Mouse (Mus musculus): ENCODE measurements around the gene Plgrkt. TPM values are rescaled to one million over a fixed set of nuclear protein-coding genes. Genes with fewer than 3 reads are reported as not detected.
"Not testable (repeated sequence)": the region's sequence is repeated elsewhere in the genome, so short reads cannot be mapped to it uniquely, and the experiment has no call there.

Gene Plgrkt
- polyA plus RNA-seq (2014; fragmentation: Nextera tagmentation; extraction: Ambion mirVana): 40.6 and 47.4 TPM in 2 replicates

DNA sequence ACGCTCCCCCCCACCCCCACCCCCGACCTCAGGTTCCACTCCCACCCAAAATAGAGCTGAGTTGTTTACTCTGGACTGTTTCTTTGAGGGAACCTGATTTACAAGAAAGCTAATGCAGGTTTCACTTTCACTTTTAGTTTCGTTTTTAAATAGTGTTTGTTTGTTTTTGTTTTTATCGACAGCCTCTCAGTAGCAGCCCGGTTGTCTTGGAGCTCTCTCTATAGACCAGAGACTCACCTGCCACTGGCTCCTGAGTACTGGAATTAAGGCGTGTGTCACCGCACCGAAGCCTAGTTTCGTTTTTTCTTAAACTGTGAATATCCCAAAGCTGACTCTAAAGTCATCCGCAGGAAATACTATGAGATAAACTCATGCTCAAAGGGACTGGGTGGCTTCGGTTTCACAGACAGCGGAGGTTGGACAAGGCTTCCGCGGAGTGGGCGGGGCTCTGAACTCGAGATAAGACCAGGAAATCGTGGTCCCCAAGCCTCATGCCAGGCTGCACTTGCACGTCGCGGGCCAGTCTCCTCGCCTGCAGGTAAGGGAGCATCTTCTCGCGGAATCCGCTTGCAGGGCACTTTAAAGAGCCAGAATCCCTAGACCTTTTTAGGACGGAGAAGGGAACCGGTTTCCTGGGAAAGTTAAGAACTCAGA is at the start of gene Plgrkt, which contains the start of gene Cd274:
Gene Plgrkt (minus strand): TSS at position 422 of the 654 bp plus-strand sequence.
Gene Cd274 (plus strand): TSS at position 487 of the 654 bp plus-strand sequence.
- no peak for TF ChIP-seq CTCF (IDR thresholded peaks at IDR 0.05; ENCODE audit: low read depth)
- peak; percentile 85 for DNase-seq
- peak; percentile 70 for ATAC-seq (ENCODE audit: insufficient read depth)
- H3K4me2 ChIP-seq: peak within 1 kb of the TSS; percentile 85
- H3K36me3 ChIP-seq (ENCODE audit: insufficient read depth): no peaks in the 10 kb centered on the region
- H3K9me3 ChIP-seq (ENCODE audit: low read depth, low read length): no peaks in the 10 kb centered on the region
- H3K9ac ChIP-seq: peak within 1 kb of the TSS; percentile 45
- H3K4me3 ChIP-seq (ENCODE audit: low read depth, low read length): peak within 1 kb of the TSS; percentile 52
- no peaks in the 10 kb centered on the region for H3K27me3 ChIP-seq (ENCODE audit: insufficient read depth, low read length)
- WGBS: 2% methylated on average over 26 of the region's 26 CpGs
- H3K27ac ChIP-seq (ENCODE audit: low read depth): no peak within 1 kb of the TSS
- 0 out of 2 replicates have a peak, but pooled peaks cover 3% of the 10 kb centered on the region for H3K4me1 ChIP-seq (ENCODE audit: insufficient read depth)

DNA sequence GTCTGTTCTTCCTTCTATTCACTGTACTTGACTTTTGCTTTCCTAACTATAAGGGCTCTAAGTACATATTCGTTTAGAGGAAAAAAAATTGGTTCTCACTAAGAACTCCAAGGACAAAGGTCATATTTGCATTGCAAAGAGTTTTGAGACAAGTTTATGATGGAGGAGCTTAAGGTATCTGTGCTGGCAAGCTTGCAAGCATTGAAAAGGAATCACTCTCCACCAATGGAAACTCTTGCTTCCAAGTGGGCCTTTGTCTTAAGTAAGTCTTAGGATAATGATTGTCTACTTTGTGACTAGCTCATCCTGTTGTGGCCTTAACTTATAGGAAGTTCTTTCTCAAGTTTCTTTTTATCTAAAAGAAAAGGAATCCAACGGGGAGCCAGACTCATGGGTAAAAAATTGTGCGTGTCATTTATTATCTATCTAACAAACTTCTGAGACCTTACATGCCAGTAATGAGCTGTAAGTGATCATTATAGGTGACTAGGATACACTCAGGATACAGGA is 49.3 kb upstream of the Plgrkt start:
- peaks cover 5% of the 10 kb centered on the region for H3K4me1 ChIP-seq (ENCODE audit: insufficient read depth)
- H3K36me3 ChIP-seq (ENCODE audit: insufficient read depth): no peaks in the 10 kb centered on the region
- no peak for TF ChIP-seq CTCF (IDR thresholded peaks at IDR 0.05; ENCODE audit: low read depth)
- no peak overlapping the region for H3K27ac ChIP-seq (ENCODE audit: low read depth)
- DNase-seq (no peak), ATAC-seq (ENCODE audit: insufficient read depth) (no peak)
- no peak overlapping the region for H3K4me3 ChIP-seq (ENCODE audit: low read depth, low read length)
- WGBS: 41% methylated on average over 3 of the region's 3 CpGs
- H3K27me3 ChIP-seq (ENCODE audit: insufficient read depth, low read length): no peaks in the 10 kb centered on the region
- no peaks in the 10 kb centered on the region for H3K9me3 ChIP-seq (ENCODE audit: low read depth, low read length)
- H3K9ac ChIP-seq: no peak overlapping the region
- no peak overlapping the region for H3K4me2 ChIP-seq

DNA sequence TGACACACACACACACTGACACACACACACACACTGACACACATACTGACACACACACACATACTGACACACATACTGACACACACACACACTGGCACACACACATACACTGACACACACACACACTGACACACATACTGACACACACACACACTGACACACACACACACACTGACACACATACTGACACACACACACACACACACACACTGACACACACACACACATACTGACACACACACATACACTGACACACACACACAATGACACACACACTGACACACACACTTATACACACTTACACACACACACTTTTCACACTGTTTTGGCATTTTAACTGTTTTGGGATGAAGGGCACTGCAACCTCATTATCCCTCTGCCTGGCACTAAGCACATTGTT is 47.7 kb upstream of the Plgrkt start:
- H3K4me3 ChIP-seq (ENCODE audit: low read depth, low read length); H3K27me3 ChIP-seq (ENCODE audit: insufficient read depth, low read length); DNase-seq; ATAC-seq (ENCODE audit: insufficient read depth); H3K27ac ChIP-seq (ENCODE audit: low read depth); H3K9me3 ChIP-seq (ENCODE audit: low read depth, low read length); H3K36me3 ChIP-seq (ENCODE audit: insufficient read depth); H3K4me1 ChIP-seq (ENCODE audit: insufficient read depth); H3K9ac ChIP-seq; H3K4me2 ChIP-seq: not testable (repeated sequence)

DNA sequence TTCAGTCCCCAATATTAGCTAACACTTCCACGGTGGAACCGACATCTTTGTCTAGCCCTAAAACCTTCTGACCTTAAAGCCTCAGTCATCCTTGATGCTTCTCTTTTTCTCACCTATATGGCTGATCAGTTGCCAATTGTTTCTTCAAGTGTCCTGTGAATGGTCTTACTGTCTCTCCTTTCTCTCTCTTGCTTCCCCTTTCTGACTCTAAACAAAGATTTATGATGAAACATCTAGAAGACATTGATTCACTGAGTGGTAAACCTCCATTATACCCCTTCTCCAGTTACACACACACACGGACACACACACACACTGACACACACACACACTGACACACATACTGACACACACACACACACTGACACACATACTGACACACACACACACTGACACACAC is 47.3 kb upstream of the Plgrkt start:
- no peak overlapping the region for H3K27ac ChIP-seq (ENCODE audit: low read depth)
- H3K4me3 ChIP-seq (ENCODE audit: low read depth, low read length): no peak overlapping the region
- 80% methylated on average over 3 of the region's 3 CpGs for WGBS
- TF ChIP-seq CTCF (IDR thresholded peaks at IDR 0.05; ENCODE audit: low read depth): no peak
- no peaks in the 10 kb centered on the region for H3K9me3 ChIP-seq (ENCODE audit: low read depth, low read length)
- DNase-seq (no peak), ATAC-seq (ENCODE audit: insufficient read depth) (no peak)
- H3K9ac ChIP-seq: no peak overlapping the region
- peaks cover 5% of the 10 kb centered on the region for H3K4me1 ChIP-seq (ENCODE audit: insufficient read depth)
- H3K4me2 ChIP-seq: no peak overlapping the region
- H3K36me3 ChIP-seq (ENCODE audit: insufficient read depth): no peaks in the 10 kb centered on the region
- no peaks in the 10 kb centered on the region for H3K27me3 ChIP-seq (ENCODE audit: insufficient read depth, low read length)

DNA sequence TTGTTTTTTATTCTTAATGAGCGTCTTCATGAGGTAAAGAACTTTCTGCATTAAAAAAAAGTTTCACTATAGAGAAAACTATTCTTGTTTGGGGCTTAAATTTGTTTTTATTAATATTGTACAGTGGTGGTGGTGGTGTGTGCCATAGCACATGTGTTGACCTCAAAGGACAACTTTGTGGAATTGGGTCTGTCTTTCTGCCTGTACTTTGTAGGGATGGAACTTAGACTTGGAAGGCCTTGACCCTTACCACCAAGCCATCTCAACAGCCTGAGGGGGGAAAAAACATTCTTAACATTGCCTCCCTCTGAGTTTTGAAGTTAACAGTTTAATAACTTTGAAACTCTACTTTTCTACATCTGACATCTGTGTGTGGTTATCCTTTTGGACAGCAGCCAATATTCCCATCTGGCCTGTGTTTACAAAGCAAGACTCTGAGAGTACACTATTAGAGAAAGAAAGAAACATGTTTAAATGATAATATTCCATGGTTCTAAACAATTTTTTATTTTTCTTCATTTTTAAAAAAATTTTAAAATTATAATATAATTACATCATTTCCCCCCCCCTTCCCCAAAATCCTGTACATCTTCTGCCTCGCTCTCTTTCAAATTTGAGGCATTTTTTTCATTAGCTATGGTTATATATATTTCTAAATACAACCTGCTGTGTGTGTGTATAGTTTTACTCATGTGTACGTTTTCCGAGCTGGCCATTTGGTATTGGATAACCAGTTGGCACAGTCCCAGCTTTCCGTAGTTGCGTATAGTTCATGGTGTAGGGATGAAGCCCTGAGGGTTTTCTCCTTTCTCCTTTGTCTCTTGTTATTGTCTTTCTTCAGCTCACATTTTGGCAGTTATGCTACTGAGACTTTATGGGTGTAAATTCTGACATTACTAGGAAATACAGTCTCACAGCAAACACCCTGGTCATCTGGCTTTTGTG is 45.6 kb upstream of the Plgrkt start:
- H3K36me3 ChIP-seq (ENCODE audit: insufficient read depth): no peaks in the 10 kb centered on the region
- no peak for TF ChIP-seq CTCF (IDR thresholded peaks at IDR 0.05; ENCODE audit: low read depth)
- DNase-seq (peak; percentile 91), ATAC-seq (ENCODE audit: insufficient read depth) (peak; percentile 90; the same call in 1 of the 2 replicates)
- H3K9ac ChIP-seq: no peak overlapping the region
- 43% methylated on average over 6 of the region's 6 CpGs for WGBS
- peaks cover 8% of the 10 kb centered on the region; the same call in 1 of the 2 replicates for H3K4me1 ChIP-seq (ENCODE audit: insufficient read depth)
- no peaks in the 10 kb centered on the region for H3K9me3 ChIP-seq (ENCODE audit: low read depth, low read length)
- no peak overlapping the region for H3K4me3 ChIP-seq (ENCODE audit: low read depth, low read length)
- no peaks in the 10 kb centered on the region for H3K27me3 ChIP-seq (ENCODE audit: insufficient read depth, low read length)
- H3K4me2 ChIP-seq: 0 out of 2 replicates have a peak overlapping the region, but pooled peaks have one; percentile 2
- H3K27ac ChIP-seq (ENCODE audit: low read depth): peak overlapping the region; percentile 56

DNA sequence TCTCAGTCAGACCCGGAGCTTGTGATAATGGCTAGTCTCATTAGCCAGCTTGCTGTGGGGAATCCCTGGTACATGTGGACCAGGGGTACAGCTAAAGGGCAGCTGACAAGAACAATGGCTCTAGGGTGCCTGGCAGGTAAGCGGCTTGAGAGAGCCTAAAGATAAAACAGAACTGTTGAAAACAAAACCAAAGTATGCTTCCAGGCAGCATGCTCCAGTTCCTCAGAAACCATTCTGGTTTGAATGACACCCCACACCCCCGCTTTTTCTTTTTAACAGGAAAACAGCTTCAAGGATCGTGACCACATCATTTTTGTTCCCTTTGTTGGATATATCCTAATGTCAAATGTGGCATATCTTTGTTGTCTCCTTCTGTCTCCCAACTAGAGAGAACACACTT is 43.4 kb upstream of the Plgrkt start, which contains the start of gene Pdcd1lg2:
Gene Pdcd1lg2 (plus strand): TSS at position 301 of the 400 bp plus-strand sequence.
- no peak within 1 kb of the TSS for H3K9ac ChIP-seq
- WGBS: 89% methylated on average over 4 of the region's 4 CpGs
- ATAC-seq (ENCODE audit: insufficient read depth) (no peak), DNase-seq (no peak)
- H3K27me3 ChIP-seq (ENCODE audit: insufficient read depth, low read length): no peaks in the 10 kb centered on the region
- no peak for TF ChIP-seq CTCF (IDR thresholded peaks at IDR 0.05; ENCODE audit: low read depth)
- H3K36me3 ChIP-seq (ENCODE audit: insufficient read depth): no peaks in the 10 kb centered on the region
- H3K4me3 ChIP-seq (ENCODE audit: low read depth, low read length): no peak within 1 kb of the TSS
- no peak within 1 kb of the TSS for H3K27ac ChIP-seq (ENCODE audit: low read depth)
- no peak within 1 kb of the TSS for H3K4me2 ChIP-seq
- H3K4me1 ChIP-seq (ENCODE audit: insufficient read depth): peaks cover 8% of the 10 kb centered on the region; the same call in 1 of the 2 replicates
- H3K9me3 ChIP-seq (ENCODE audit: low read depth, low read length): no peaks in the 10 kb centered on the region
